Mouse (Mus musculus) thymus, adult 2 months (tissue): ENCODE data around the gene Ppm1l. TPM values are rescaled to one million over a fixed set of nuclear protein-coding genes. Genes with fewer than 3 reads are reported as not detected.

Experiments
- DNase-seq: peaks from one replicate; pipeline ENCODE4 v3.0.0; 2021
- H3K27ac ChIP-seq: fragments of 200-500 bp; 2 replicates; pipeline ENCODE4 v1.5.1; 2012; ENCODE audit warnings: low read length, control low read depth; ENCODE audit not compliant: control insufficient read depth, insufficient read depth
- H3K27me3 ChIP-seq: fragments of 200-500 bp; 2 replicates; pipeline ENCODE4 v1.6.1; 2012; ENCODE audit warnings: mild to moderate bottlenecking, low read length, moderate library complexity, mixed read lengths; ENCODE audit not compliant: control insufficient read depth, insufficient read depth
- H3K36me3 ChIP-seq: fragments of 200-500 bp; 2 replicates; pipeline ENCODE4 v1.6.1; 2012; ENCODE audit warnings: mild to moderate bottlenecking, low read length, moderate library complexity; ENCODE audit not compliant: control insufficient read depth, insufficient read depth
- H3K4me1 ChIP-seq: fragments of 200-500 bp; replicated peaks from 2 replicates; pipeline ENCODE4 v1.6.1; 2012; ENCODE audit warnings: low read length; ENCODE audit not compliant: control insufficient read depth, insufficient read depth
- H3K4me3 ChIP-seq: fragments of 200-500 bp; 2 replicates; pipeline ENCODE4 v1.5.1; 2012; ENCODE audit warnings: mild to moderate bottlenecking, low read length, control low read depth, moderate library complexity; ENCODE audit not compliant: control insufficient read depth, insufficient read depth
- CTCF ChIP-seq: fragments of 200-500 bp; IDR thresholded peaks from 2 replicates; pipeline ENCODE4 v1.5.1; 2012; ENCODE audit warnings: mild to moderate bottlenecking, control low read depth, low read length, moderate library complexity, borderline replicate concordance; ENCODE audit not compliant: control insufficient read depth, poor library complexity, insufficient read depth; ENCODE audit errors: extremely low read depth
- POLR2A ChIP-seq: fragments of 200-500 bp; IDR thresholded peaks from 2 replicates; pipeline ENCODE4 v1.6.1; 2012; ENCODE audit warnings: mild to moderate bottlenecking, low read length, control low read depth, moderate library complexity; ENCODE audit not compliant: control insufficient read depth, poor library complexity, insufficient read depth; ENCODE audit errors: extremely low read depth
- WGBS: fragments of 180-500 bp; shearing (Covaris S2); methylation state at CpG from one replicate; pipeline ENCODE4 v1.1.7; 2018; 5-methylcytosine and 5-hydroxymethylcytosine counted together
- polyA plus RNA-seq: library from polyadenylated mRNA; depleted of rRNA; stranded (reverse); fragments of >200 nt; gene quantifications from 2 replicates; pipeline ENCODE4 v1.2.3, GENCODE M21; 2012

Gene Ppm1l
- polyA plus RNA-seq, 1 experiment, result 2.6 TPM

- 93% methylated on average over 4 of the region's 4 CpGs for WGBS
- Histone ChIP-seq H3K4me3 (no peak overlapping the region), H3K4me1 (peaks cover 8% of the 10 kb centered on the region), H3K36me3 (no peaks in the 10 kb centered on the region), H3K27me3 (no peaks in the 10 kb centered on the region), H3K27ac (no peak overlapping the region)
- no peak for DNase-seq
- TF ChIP-seq CTCF (no peak), POLR2A (no peak)
These were observed 189.7 kb downstream of the Ppm1l start for GRCm38 (mm10) chr3:69506352-69506751.

GRCm38 (mm10) chr3:69509411-69509952 is 192.8 kb downstream of the Ppm1l start:
- no peak for TF ChIP-seq POLR2A
- TF ChIP-seq CTCF, result no peak
- DNase-seq, result no peak
- Histone ChIP-seq H3K27me3 (no peaks in the 10 kb centered on the region), H3K4me3 (no peak overlapping the region), H3K27ac (no peak overlapping the region), H3K4me1 (peaks cover 8% of the 10 kb centered on the region), H3K36me3 (no peaks in the 10 kb centered on the region)
- 91% methylated on average over 3 of the region's 3 CpGs for WGBS

GRCm38 (mm10) chr3:69511881-69512280 is 195.2 kb downstream of the Ppm1l start:
- TF ChIP-seq CTCF, result no peak
- TF ChIP-seq POLR2A, result no peak
- Histone ChIP-seq H3K27me3 (no peaks in the 10 kb centered on the region), H3K27ac (no peak overlapping the region), H3K4me3 (no peak overlapping the region), H3K4me1 (0 out of 2 replicates have a peak, but pooled peaks cover 2% of the 10 kb centered on the region), H3K36me3 (no peaks in the 10 kb centered on the region)
- DNase-seq, result no peak
- WGBS, result 35% methylated on average over 7 of the region's 7 CpGs

- H3K27ac ChIP-seq, result no peak overlapping the region
- H3K36me3 ChIP-seq, result no peaks in the 10 kb centered on the region
- TF ChIP-seq CTCF (no peak), POLR2A (no peak)
- no peak overlapping the region for H3K4me3 ChIP-seq
- WGBS, result 60% methylated on average over 7 of the region's 7 CpGs
- H3K4me1 ChIP-seq, result no peaks in the 10 kb centered on the region
- DNase-seq, result no peak
- no peaks in the 10 kb centered on the region for H3K27me3 ChIP-seq
These were observed 195.7 kb downstream of the Ppm1l start for GRCm38 (mm10) chr3:69512402-69512801.

- 95% methylated on average over 13 of the region's 13 CpGs for WGBS
- Histone ChIP-seq H3K4me3 (no peak overlapping the region), H3K27ac (no peak overlapping the region), H3K27me3 (no peaks in the 10 kb centered on the region), H3K4me1 (no peaks in the 10 kb centered on the region), H3K36me3 (no peaks in the 10 kb centered on the region)
- TF ChIP-seq POLR2A (no peak), CTCF (no peak)
- no peak for DNase-seq
These were observed 199.2 kb downstream of the Ppm1l start for GRCm38 (mm10) chr3:69515730-69516350.

- Histone ChIP-seq H3K27me3 (no peaks in the 10 kb centered on the region), H3K27ac (no peak overlapping the region), H3K36me3 (no peaks in the 10 kb centered on the region), H3K4me1 (no peaks in the 10 kb centered on the region; the same call in 1 of the 2 replicates), H3K4me3 (no peak overlapping the region)
- TF ChIP-seq POLR2A, result no peak
- no peak for TF ChIP-seq CTCF
- DNase-seq, result no peak
- 91% methylated on average over 9 of the region's 9 CpGs for WGBS
These were observed 202.5 kb downstream of the Ppm1l start for GRCm38 (mm10) chr3:69519188-69519587.

GRCm38 (mm10) chr3:69519789-69520558 is 203.3 kb downstream of the Ppm1l start:
- Histone ChIP-seq H3K4me3 (no peak overlapping the region), H3K4me1 (no peaks in the 10 kb centered on the region; the same call in 1 of the 2 replicates), H3K27me3 (no peaks in the 10 kb centered on the region), H3K36me3 (no peaks in the 10 kb centered on the region), H3K27ac (no peak overlapping the region)
- no peak for DNase-seq
- no peak for TF ChIP-seq CTCF
- TF ChIP-seq POLR2A, result no peak
- WGBS, result 96% methylated on average over 21 of the region's 21 CpGs
